Mouse (Mus musculus) heart, adult 2 months (tissue): ENCODE results near the gene Srcin1. TPM values are rescaled to one million over a fixed set of nuclear protein-coding genes. Genes with fewer than 3 reads are reported as not detected.

Experiments
- DNase-seq, 2 experiments: peaks; one replicate each; pipeline ENCODE4 v3.0.0; 2021
- H3K27ac ChIP-seq: fragments of 200-600 bp; 2 replicates; pipeline ENCODE4 v1.8.1; 2022
- H3K27me3 ChIP-seq: fragments of 200-500 bp; 2 replicates; pipeline ENCODE4 v1.6.1; 2012; ENCODE audit warnings: mild to moderate bottlenecking, low read length, inconsistent platforms, mixed read lengths; ENCODE audit not compliant: control insufficient read depth, insufficient read depth
- H3K36me3 ChIP-seq: fragments of 200-500 bp; 2 replicates; pipeline ENCODE4 v1.6.1; 2012; ENCODE audit warnings: low read length, inconsistent platforms; ENCODE audit not compliant: control insufficient read depth, insufficient read depth
- H3K4me1 ChIP-seq: fragments of 200-500 bp; 2 replicates; pipeline ENCODE4 v1.6.1; 2011; ENCODE audit warnings: low read length; ENCODE audit not compliant: control insufficient read depth, insufficient read depth
- H3K4me3 ChIP-seq: fragments of 200-600 bp; 2 replicates; pipeline ENCODE4 v1.8.1; 2022
- H3K79me2 ChIP-seq: fragments of 200-500 bp; replicated peaks from 2 replicates; pipeline ENCODE4 v1.6.1; 2012; ENCODE audit warnings: mild to moderate bottlenecking, inconsistent platforms, low read length, moderate library complexity, mixed read lengths; ENCODE audit not compliant: control insufficient read depth, insufficient read depth
- H3K9ac ChIP-seq: fragments of 200-500 bp; 2 replicates; pipeline ENCODE4 v1.6.1; 2012; ENCODE audit warnings: low read depth, mild to moderate bottlenecking, control low read depth, inconsistent platforms, low read length, mixed read lengths
- CTCF ChIP-seq: fragments of 200-600 bp; IDR thresholded peaks from 2 replicates; pipeline ENCODE4 v1.8.1; 2022; ENCODE audit warnings: antibody characterized with exemption, mild to moderate bottlenecking, moderate library complexity
- EP300 ChIP-seq: fragments of 200-500 bp; IDR thresholded peaks from 2 replicates; pipeline ENCODE4 v1.6.1; 2011; ENCODE audit warnings: low read depth, low read length, control low read depth; ENCODE audit not compliant: insufficient read depth
- POLR2A ChIP-seq: fragments of 200-500 bp; IDR thresholded peaks from 2 replicates; pipeline ENCODE4 v1.6.1; 2011; ENCODE audit warnings: mild to moderate bottlenecking, low read depth, low read length, control low read depth; ENCODE audit not compliant: insufficient read depth
- WGBS: fragments of 180-500 bp; shearing (Covaris S2); methylation state at CpG from one replicate; pipeline ENCODE4 v1.1.7; 2018; 5-methylcytosine and 5-hydroxymethylcytosine counted together
- intact Hi-C: fragments of 180-260 bp; cut with DNase I; formaldehyde crosslinking; loops from one replicate; pipeline ENCODE4 v1.15.1; 2025
- polyA plus RNA-seq: library from polyadenylated mRNA; depleted of rRNA; stranded (reverse); fragments of >200 nt; gene quantifications from 2 replicates; pipeline ENCODE4 v1.2.3, GENCODE M21; 2012
- total RNA-seq, 2 experiments: library from RNA; stranded (reverse); gene quantifications; 2 replicates each; pipeline ENCODE4 v1.2.3; 2021

The Srcin1 gene
- total and polyA plus RNA-seq, 3 experiments = 0.13 to 0.36 (median 0.31) TPM

GRCm38 (mm10) chr11:97491640-97492039 lies 84.3 kb downstream of the Srcin1 start:
- Histone ChIP-seq H3K27me3 (no peaks in the 10 kb centered on the region), H3K4me3 (no peak overlapping the region), H3K36me3 (no peaks in the 10 kb centered on the region), H3K4me1 (no peaks in the 10 kb centered on the region), H3K79me2 (no peaks in the 10 kb centered on the region; the same call in 1 of the 2 replicates), H3K9ac (no peak overlapping the region), H3K27ac (no peak overlapping the region)
- 85% methylated on average over 10 of the region's 10 CpGs for WGBS
- TF ChIP-seq EP300 = no peak
- TF ChIP-seq POLR2A = no peak
- TF ChIP-seq CTCF = no peak
- DNase-seq = no peak
- intact Hi-C loops = no loop called here

DNA sequence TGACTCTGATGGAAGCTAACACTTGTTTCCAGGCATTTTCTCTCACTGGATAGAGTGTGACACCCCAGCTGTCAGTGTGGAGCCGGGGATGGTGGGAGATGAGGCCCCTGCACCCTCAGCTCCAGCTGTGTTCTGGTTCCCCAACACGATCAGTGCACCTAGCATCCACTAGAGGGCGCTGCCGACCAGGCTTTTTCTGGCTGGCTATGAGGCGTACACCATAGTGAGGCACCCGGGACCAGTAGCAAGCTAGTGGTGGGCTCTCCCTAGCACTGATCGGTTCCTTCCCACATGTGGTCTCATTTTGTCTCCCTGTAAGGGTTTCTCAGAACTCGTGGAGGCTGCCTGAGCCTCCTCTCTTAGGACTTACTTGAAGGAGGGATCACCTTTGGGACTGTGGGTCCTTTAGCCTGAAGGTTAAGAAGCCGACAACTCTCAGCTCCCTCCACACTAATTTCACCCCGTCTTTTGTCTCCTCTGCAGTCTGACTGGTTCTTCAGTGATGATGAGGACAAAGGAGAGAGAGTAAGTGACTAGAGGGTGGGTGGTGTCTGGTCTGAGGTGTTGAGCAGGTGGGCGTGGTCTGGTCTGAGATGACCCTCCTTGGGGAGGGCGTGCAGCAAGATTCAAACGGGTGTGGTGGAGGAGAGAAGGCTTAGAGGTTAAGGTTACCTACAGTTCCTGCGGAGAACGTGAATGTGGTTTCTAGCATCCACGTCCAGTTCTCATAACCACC lies 86.2 kb downstream of the Srcin1 start:
- Histone ChIP-seq H3K27ac (no peak overlapping the region), H3K27me3 (no peaks in the 10 kb centered on the region), H3K36me3 (no peaks in the 10 kb centered on the region), H3K79me2 (no peaks in the 10 kb centered on the region; the same call in 1 of the 2 replicates), H3K4me3 (no peak overlapping the region), H3K4me1 (no peaks in the 10 kb centered on the region), H3K9ac (no peak overlapping the region)
- 56% methylated on average over 16 of the region's 16 CpGs for WGBS
- intact Hi-C loops = loop anchor here (1.0 kb wide), 1 partner anchor 133 kb away; no protein-coding TSS in a partner anchor
- DNase-seq = peak; percentile 63 to 81
- TF ChIP-seq EP300 (no peak), CTCF (peak; percentile 97)

GRCm38 (mm10) chr11:97487656-97488055 lies 88.3 kb downstream of the Srcin1 start:
- H3K79me2 ChIP-seq = no peaks in the 10 kb centered on the region; the same call in 1 of the 2 replicates
- H3K27ac ChIP-seq = no peak overlapping the region
- H3K36me3 ChIP-seq = no peaks in the 10 kb centered on the region
- H3K4me3 ChIP-seq = no peak overlapping the region
- TF ChIP-seq CTCF = no peak
- TF ChIP-seq EP300 = no peak
- no peak for TF ChIP-seq POLR2A
- WGBS = 49% methylated on average over 3 of the region's 3 CpGs
- no peak overlapping the region for H3K9ac ChIP-seq
- DNase-seq = no peak
- no peaks in the 10 kb centered on the region for H3K27me3 ChIP-seq
- intact Hi-C loops = no loop called here
- H3K4me1 ChIP-seq = no peaks in the 10 kb centered on the region

DNA sequence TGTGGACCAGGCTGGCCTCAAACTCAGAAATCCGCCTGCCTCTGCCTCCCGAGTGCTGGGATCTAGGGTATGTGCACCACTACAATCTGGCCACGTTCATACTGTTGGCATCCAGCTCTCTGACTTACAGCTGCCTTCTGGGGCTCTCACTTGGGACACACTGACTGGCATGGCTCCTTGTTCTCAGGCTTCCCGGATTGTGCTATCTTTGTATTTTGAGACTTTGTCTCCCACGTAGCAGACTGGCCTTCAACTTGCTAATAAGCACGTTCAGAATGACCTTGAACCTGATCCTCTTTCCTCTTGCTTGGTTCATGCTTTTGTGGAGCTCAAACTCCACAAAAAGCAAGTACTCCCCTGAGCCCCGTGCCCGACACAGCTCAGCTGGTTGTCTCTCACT lies 90.3 kb downstream of the Srcin1 start:
- 59% methylated on average over 8 of the region's 8 CpGs for WGBS
- intact Hi-C loops = no loop called here
- H3K9ac ChIP-seq = no peak overlapping the region
- no peaks in the 10 kb centered on the region for H3K36me3 ChIP-seq
- H3K79me2 ChIP-seq = no peaks in the 10 kb centered on the region; the same call in 1 of the 2 replicates
- TF ChIP-seq CTCF (no peak), EP300 (no peak), POLR2A (no peak)
- H3K4me1 ChIP-seq = no peaks in the 10 kb centered on the region
- DNase-seq = no peak
- no peaks in the 10 kb centered on the region for H3K27me3 ChIP-seq
- H3K4me3 ChIP-seq = no peak overlapping the region
- H3K27ac ChIP-seq = no peak overlapping the region

DNA sequence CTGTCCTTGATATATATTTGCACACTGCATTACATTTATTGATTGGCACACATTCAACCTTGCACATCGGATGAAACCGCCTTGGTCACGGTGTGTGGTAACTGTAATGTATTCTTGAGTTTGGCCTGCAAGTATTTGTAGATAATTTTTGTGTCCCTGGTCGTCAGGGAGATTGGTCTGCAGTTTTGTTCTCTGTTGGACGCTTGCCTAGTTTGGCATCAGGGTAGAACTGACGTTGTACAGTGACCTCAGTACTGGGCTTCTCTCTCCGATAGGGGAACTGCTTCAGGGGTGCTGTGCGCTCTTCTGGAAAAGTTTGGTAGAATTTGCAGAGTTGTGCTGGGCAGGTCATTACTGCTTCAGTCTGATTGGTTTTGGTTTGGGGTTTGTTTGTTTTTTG lies 96.2 kb downstream of the Srcin1 start:
- no peak overlapping the region for H3K9ac ChIP-seq
- intact Hi-C loops = loop anchor here (5.0 kb wide), 2 partner anchors 32 to 77 kb away; no protein-coding TSS in a partner anchor
- no peaks in the 10 kb centered on the region for H3K27me3 ChIP-seq
- WGBS = 33% methylated on average over 8 of the region's 8 CpGs
- no peak overlapping the region for H3K4me3 ChIP-seq
- H3K79me2 ChIP-seq = no peaks in the 10 kb centered on the region
- peaks cover 3% of the 10 kb centered on the region for H3K4me1 ChIP-seq
- H3K36me3 ChIP-seq = peaks cover 2% of the 10 kb centered on the region; the same call in 1 of the 2 replicates
- peak in 1 of 2 experiments; percentile 31 for DNase-seq
- TF ChIP-seq CTCF (no peak), POLR2A (no peak), EP300 (no peak)
- H3K27ac ChIP-seq = no peak overlapping the region

GRCm38 (mm10) chr11:97479085-97479484 lies 96.9 kb downstream of the Srcin1 start:
- intact Hi-C loops = loop anchor here (5.0 kb wide), 1 partner anchor 33 kb away; no protein-coding TSS in a partner anchor
- TF ChIP-seq POLR2A (no peak), CTCF (no peak), EP300 (no peak)
- H3K36me3 ChIP-seq = peaks cover 2% of the 10 kb centered on the region; the same call in 1 of the 2 replicates
- WGBS = 74% methylated on average over 10 of the region's 10 CpGs
- H3K4me3 ChIP-seq = no peak overlapping the region
- no peak overlapping the region for H3K27ac ChIP-seq
- H3K27me3 ChIP-seq = no peaks in the 10 kb centered on the region
- H3K79me2 ChIP-seq = no peaks in the 10 kb centered on the region
- H3K4me1 ChIP-seq = peaks cover 3% of the 10 kb centered on the region
- no peak for DNase-seq
- no peak overlapping the region for H3K9ac ChIP-seq
